Mouse (Mus musculus): Measurements from ENCODE around the gene Rph3a.

DNA sequence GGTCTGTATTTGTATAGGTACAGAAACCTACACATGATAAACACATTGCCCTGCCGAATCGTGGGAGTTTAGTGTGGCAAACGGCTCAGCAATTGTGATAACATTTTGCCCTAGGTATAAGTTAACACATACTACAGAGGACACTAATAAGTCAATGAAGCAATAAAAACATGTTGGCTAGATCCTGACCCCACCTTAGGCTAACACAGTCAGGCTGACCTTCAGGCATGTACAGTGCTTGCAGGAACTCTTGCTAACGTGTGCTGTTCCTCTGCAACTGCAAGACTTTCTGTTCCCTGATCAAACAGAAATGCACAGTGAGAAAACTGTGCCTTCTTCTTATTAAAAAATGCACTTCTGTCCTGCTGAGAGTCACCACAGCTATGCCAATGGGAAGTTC, 85.9 kb downstream of the Rph3a start:
- no peak for TF ChIP-seq CTCF (IDR thresholded peaks at IDR 0.05; ENCODE audit: borderline replicate concordance, control insufficient read depth, extremely low read depth, insufficient read depth, low read length, poor library complexity)
- TF ChIP-seq POLR2A (IDR thresholded peaks at IDR 0.05; ENCODE audit: control insufficient read depth, extremely low read depth, insufficient read depth, low read length, poor library complexity): no peak
